8 mouse cellular contexts compared by ENCODE assay signal in genomic region chr10:117717583-117717982, GRCm38 (mm10). TPM values are rescaled to one million over a fixed set of nuclear protein-coding genes. Genes with fewer than 3 reads are reported as not detected.
DNase-seq lines count a peak whose midpoint lies in the region; ATAC-seq and TF ChIP-seq lines count a peak whose summit lies in the region.

No protein-coding gene starts in this region.

- H3K4me2 ChIP-seq in neural tube, embryonic 15.5 days = no peak overlapping the region
- H3K4me2 ChIP-seq in embryonic facial prominence, embryonic 14.5 days (ENCODE audit: low read depth, low read length) = 0 out of 2 replicates have a peak overlapping the region, but pooled peaks have one; percentile 12
- H3K4me2 ChIP-seq in lung, postnatal 0 days (replicated peaks; ENCODE audit: low read depth, low read length) = no peak overlapping the region

- H3K27ac ChIP-seq in neural tube, embryonic 15.5 days (replicated peaks) = no peak overlapping the region
- H3K27ac ChIP-seq in embryonic facial prominence, embryonic 14.5 days (replicated peaks; ENCODE audit: low read depth, low read length) = no peak overlapping the region
- peak overlapping the region; percentile 43 for H3K27ac ChIP-seq in lung, postnatal 0 days (ENCODE audit: low read length)

- H3K4me1 ChIP-seq in neural tube, embryonic 15.5 days = peaks cover 9% of the 10 kb centered on the region; the same call in 1 of the 2 replicates
- H3K4me1 ChIP-seq in embryonic facial prominence, embryonic 14.5 days (ENCODE audit: control insufficient read depth, insufficient read depth, low read length) = no peaks in the 10 kb centered on the region
- no peaks in the 10 kb centered on the region for H3K4me1 ChIP-seq in lung, postnatal 0 days (ENCODE audit: insufficient read depth, low read depth, low read length)

- no peaks in the 10 kb centered on the region for H3K9me3 ChIP-seq in neural tube, embryonic 15.5 days (replicated peaks)
- H3K9me3 ChIP-seq in embryonic facial prominence, embryonic 14.5 days (ENCODE audit: control insufficient read depth, low read length) = no peaks in the 10 kb centered on the region
- no peaks in the 10 kb centered on the region for H3K9me3 ChIP-seq in lung, postnatal 0 days (ENCODE audit: low read length)

- H3K4me3 ChIP-seq in neural tube, embryonic 15.5 days (replicated peaks) = no peak overlapping the region
- no peak overlapping the region for H3K4me3 ChIP-seq in embryonic facial prominence, embryonic 14.5 days (ENCODE audit: low read depth, low read length)
- H3K4me3 ChIP-seq in lung, postnatal 0 days (ENCODE audit: low read depth, low read length) = no peak overlapping the region

- peak; percentile 33 for DNase-seq in neural tube, embryonic 10.5 days (ENCODE audit: extremely low spot score, low spot score)
- DNase-seq in embryonic facial prominence, embryonic 14.5 days (ENCODE audit: low spot score) = peak; percentile 39
- DNase-seq in kidney, adult 11 months = peak; percentile 78
- peak; percentile 74 for DNase-seq in lung, postnatal 0 days (ENCODE audit: low spot score)
- no peak for DNase-seq in spleen, adult 12 weeks (ENCODE audit: low spot score)
- DNase-seq in adipocyte (ENCODE audit: low spot score) = no peak
- DNase-seq in right cerebral cortex, postnatal 10 days (ENCODE audit: low spot score in 2 of 2) = no peak

- H3K27me3 ChIP-seq in neural tube, embryonic 15.5 days (replicated peaks) = no peaks in the 10 kb centered on the region
- H3K27me3 ChIP-seq in embryonic facial prominence, embryonic 14.5 days (replicated peaks; ENCODE audit: control insufficient read depth, insufficient read depth, low read length) = no peaks in the 10 kb centered on the region
- H3K27me3 ChIP-seq in lung, postnatal 0 days (replicated peaks; ENCODE audit: insufficient read depth, low read length) = no peaks in the 10 kb centered on the region

- no peak overlapping the region for H3K9ac ChIP-seq in neural tube, embryonic 15.5 days (replicated peaks)
- no peak overlapping the region for H3K9ac ChIP-seq in embryonic facial prominence, embryonic 14.5 days (ENCODE audit: low read depth, low read length)
- no peak overlapping the region for H3K9ac ChIP-seq in lung, postnatal 0 days (replicated peaks; ENCODE audit: low read depth)

- WGBS in neural tube, embryonic 15.5 days = 15% methylated on average over 4 of the region's 4 CpGs
- WGBS in embryonic facial prominence, embryonic 14.5 days = 9% methylated on average over 4 of the region's 4 CpGs
- WGBS in lung, postnatal 0 days = 8% methylated on average over 4 of the region's 4 CpGs

- peak; percentile 69; the same call in 1 of the 2 replicates for TF ChIP-seq EP300 in lung, postnatal 0 days (IDR thresholded peaks at IDR 0.05)

- no peaks in the 10 kb centered on the region for H3K36me3 ChIP-seq in neural tube, embryonic 15.5 days
- H3K36me3 ChIP-seq in embryonic facial prominence, embryonic 14.5 days (ENCODE audit: control insufficient read depth, insufficient read depth, low read length) = no peaks in the 10 kb centered on the region
- H3K36me3 ChIP-seq in lung, postnatal 0 days (ENCODE audit: insufficient read depth, low read length) = no peaks in the 10 kb centered on the region

- no peak for ATAC-seq in neural tube, embryonic 15.5 days (ENCODE audit: low FRiP score)
- no peak for ATAC-seq in embryonic facial prominence, embryonic 14.5 days (ENCODE audit: low read depth)
- ATAC-seq in lung, postnatal 0 days = peak; percentile 92

- no peak for TF ChIP-seq CTCF in lung, postnatal 0 days (IDR thresholded peaks at IDR 0.05)

RNA-seq across cellular contexts. Expression of gene Mdm2, which starts 7.0 kb away (rescaled TPM):
- 46.0 and 51.3 TPM in 2 replicates for polyA plus RNA-seq in neural tube, embryonic 15.5 days (2015; fragmentation: Nextera tagmentation; extraction: Ambion mirVana)
- 33.8 and 34.1 TPM in 2 replicates for polyA plus RNA-seq in embryonic facial prominence, embryonic 14.5 days (2014; fragmentation: Nextera tagmentation; extraction: Ambion mirVana)
- 22.7 and 28.9 TPM in 2 replicates for polyA plus RNA-seq in lung, postnatal 0 days (2015; fragmentation: Nextera tagmentation; extraction: Ambion mirVana)

RNA-seq across cellular contexts. Expression of gene Slc35e3, which starts 28.6 kb away (rescaled TPM):
- polyA plus RNA-seq in neural tube, embryonic 15.5 days (2015; fragmentation: Nextera tagmentation; extraction: Ambion mirVana) = 26.4 and 26.9 TPM in 2 replicates
- 15.5 and 19.4 TPM in 2 replicates for polyA plus RNA-seq in embryonic facial prominence, embryonic 14.5 days (2014; fragmentation: Nextera tagmentation; extraction: Ambion mirVana)
- polyA plus RNA-seq in lung, postnatal 0 days (2015; fragmentation: Nextera tagmentation; extraction: Ambion mirVana) = 16.7 and 17.2 TPM in 2 replicates

Comparison
In these comparisons a context has a peak if more than half of its experiments do, and no peak if none do; other contexts are left out.
1. DNase-seq: peak in neural tube, embryonic 10.5 days (single experiment), embryonic facial prominence, embryonic 14.5 days (single experiment), kidney, adult 11 months (single experiment) and lung, postnatal 0 days (single experiment); none in spleen, adult 12 weeks (single experiment), adipocyte (single experiment) and right cerebral cortex, postnatal 10 days (0 of 2).